Comparison of ENCODE assay signal across 8 mouse cellular contexts in the genomic region with DNA sequence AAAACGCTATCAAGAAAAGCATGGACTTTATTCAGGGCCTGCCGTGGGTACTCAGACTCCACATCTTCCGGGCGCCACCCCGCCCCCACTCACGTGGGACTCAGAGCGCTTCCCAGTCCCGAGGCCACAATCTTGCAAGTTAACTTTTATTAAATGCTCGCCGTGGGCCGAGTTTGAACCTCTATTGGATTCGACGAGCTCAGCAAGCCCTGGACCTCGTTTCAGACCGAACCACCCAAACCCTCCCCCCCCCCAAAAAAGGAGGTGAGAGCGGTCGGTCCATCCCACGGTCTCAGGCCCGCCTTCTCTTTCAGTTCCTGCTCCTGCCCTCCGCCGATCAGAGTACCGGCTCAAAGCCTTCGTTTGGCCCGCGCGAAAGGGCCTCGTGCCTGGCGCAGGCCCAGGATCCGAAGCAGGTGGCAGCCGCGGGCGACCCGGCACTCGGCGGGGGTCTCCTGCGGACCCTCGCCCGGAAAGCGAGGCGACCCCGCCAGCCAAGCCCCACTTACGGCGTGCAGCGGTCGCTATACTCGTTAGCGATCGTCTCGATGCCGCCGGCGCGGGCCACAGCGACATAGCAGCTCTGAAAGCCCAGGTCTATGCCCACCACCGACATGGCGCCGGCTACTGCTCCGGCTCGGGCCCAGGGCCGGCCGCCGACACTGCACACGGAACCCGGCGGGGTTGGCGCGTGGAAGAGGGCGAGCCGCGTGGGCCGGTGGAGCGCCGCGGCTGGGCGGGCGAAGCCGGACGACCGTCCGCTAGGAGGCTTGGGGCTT. TPM values are rescaled to one million over a fixed set of nuclear protein-coding genes. Genes with fewer than 3 reads are reported as not detected.
DNase-seq lines count a peak whose midpoint lies in the region; ATAC-seq and TF ChIP-seq lines count a peak whose summit lies in the region.

No protein-coding gene starts in this region.

- TF ChIP-seq POLR2A in MEL (IDR thresholded peaks at IDR 0.05; ENCODE audit: control insufficient read depth in 1 of 2, insufficient read depth in 1 of 2, low read depth in 1 of 2, low read length in 2 of 2, poor library complexity in 1 of 2): peak in 1 of 2 experiments; percentile 89; a peak in 2 of 4 replicates

- peak; percentile 80 for DNase-seq in MEL (ENCODE audit: low read depth, low spot score)
- DNase-seq in cerebellum, adult 11 months: peak; percentile 56
- DNase-seq in hindbrain, embryonic 11.5 days (ENCODE audit: low spot score): peak; percentile 70
- DNase-seq in layer of hippocampus, postnatal 36 days: peak; percentile 25 to 37
- DNase-seq in lung, postnatal 25 days (ENCODE audit: low spot score): peak; percentile 59
- peak; percentile 49 for DNase-seq in right cerebral cortex, adult 18-20 months
- DNase-seq in urinary bladder, adult 2 months (ENCODE audit: low spot score): peak; percentile 51

- TF ChIP-seq EP300 in MEL (IDR thresholded peaks at IDR 0.05; ENCODE audit: low read depth in 1 of 2, low read length in 2 of 2): peak in 1 of 2 experiments; percentile 1; a peak in 1 of 4 replicates

- H3K79me2 ChIP-seq in MEL (ENCODE audit: control insufficient read depth, insufficient read depth, low read length, poor library complexity): peaks cover 51% of the 10 kb centered on the region

- no peak for TF ChIP-seq CTCF in MEL (IDR thresholded peaks at IDR 0.05 in 2 of 3, conservative IDR thresholded peaks at IDR 0.05 in 1 of 3; ENCODE audit: control insufficient read depth in 1 of 3, insufficient read depth in 1 of 3, low read depth in 2 of 3, low read length in 3 of 3, poor library complexity in 1 of 3, severe bottlenecking in 1 of 3)

- peak overlapping the region; percentile 68 to 98 for H3K4me3 ChIP-seq in MEL (ENCODE audit: control insufficient read depth in 1 of 2, insufficient read depth in 1 of 2, low read depth in 2 of 2, low read length in 2 of 2)
- peak overlapping the region; percentile 75 for H3K4me3 ChIP-seq in forebrain, embryonic 16.5 days (replicated peaks; ENCODE audit: low read length)
- H3K4me3 ChIP-seq in hindbrain, embryonic 11.5 days (ENCODE audit: low read depth, low read length): peak overlapping the region; percentile 100

- peak; percentile 61 for ATAC-seq in forebrain, embryonic 16.5 days
- peak; percentile 79 for ATAC-seq in hindbrain, embryonic 11.5 days (ENCODE audit: low FRiP score)

- no peaks in the 10 kb centered on the region for H3K9me3 ChIP-seq in MEL (replicated peaks; ENCODE audit: insufficient read depth, low read length)
- no peaks in the 10 kb centered on the region for H3K9me3 ChIP-seq in forebrain, embryonic 16.5 days (ENCODE audit: control insufficient read depth, low read length)
- no peaks in the 10 kb centered on the region for H3K9me3 ChIP-seq in hindbrain, embryonic 11.5 days (ENCODE audit: control insufficient read depth, low read length)

- no peak for TF ChIP-seq RAD21 in MEL (IDR thresholded peaks at IDR 0.05; ENCODE audit: low read depth, low read length)

- peak overlapping the region; percentile 77 for H3K27ac ChIP-seq in MEL (ENCODE audit: control insufficient read depth, low read depth, low read length)
- H3K27ac ChIP-seq in forebrain, embryonic 16.5 days (ENCODE audit: low read length): peak overlapping the region; percentile 95
- H3K27ac ChIP-seq in hindbrain, embryonic 11.5 days (ENCODE audit: low read depth, low read length): peak overlapping the region; percentile 90

- peak overlapping the region; percentile 95 for H3K4me2 ChIP-seq in forebrain, embryonic 16.5 days (ENCODE audit: low read length)
- peak overlapping the region; percentile 73 for H3K4me2 ChIP-seq in hindbrain, embryonic 11.5 days (replicated peaks; ENCODE audit: low read depth, low read length)

- peaks cover 16 to 34% of the 10 kb centered on the region in 2 experiments for H3K4me1 ChIP-seq in MEL (ENCODE audit: control insufficient read depth in 1 of 2, insufficient read depth in 2 of 2, low read length in 2 of 2)
- H3K4me1 ChIP-seq in forebrain, embryonic 16.5 days (replicated peaks; ENCODE audit: control insufficient read depth, insufficient read depth, low read length): peaks cover 32% of the 10 kb centered on the region
- peaks cover 5% of the 10 kb centered on the region; the same call in 1 of the 2 replicates for H3K4me1 ChIP-seq in hindbrain, embryonic 11.5 days (replicated peaks; ENCODE audit: control insufficient read depth, insufficient read depth, low read length)

- no peaks in the 10 kb centered on the region for H3K27me3 ChIP-seq in MEL (ENCODE audit: control insufficient read depth in 1 of 2, insufficient read depth in 2 of 2, low read length in 2 of 2)
- no peaks in the 10 kb centered on the region for H3K27me3 ChIP-seq in forebrain, embryonic 16.5 days (replicated peaks; ENCODE audit: control insufficient read depth, insufficient read depth, low read length)
- no peaks in the 10 kb centered on the region for H3K27me3 ChIP-seq in hindbrain, embryonic 11.5 days (ENCODE audit: control insufficient read depth, insufficient read depth, low read length)

- WGBS in forebrain, embryonic 16.5 days: under 1% methylated on average over 80 of the region's 80 CpGs
- WGBS in hindbrain, embryonic 11.5 days: under 1% methylated on average over 74 of the region's 80 CpGs

- H3K9ac ChIP-seq in MEL (ENCODE audit: control insufficient read depth, low read depth, low read length, poor library complexity, severe bottlenecking): peak overlapping the region; percentile 91
- peak overlapping the region; percentile 84 for H3K9ac ChIP-seq in forebrain, embryonic 16.5 days (replicated peaks; ENCODE audit: low read depth, low read length)
- peak overlapping the region; percentile 98 for H3K9ac ChIP-seq in hindbrain, embryonic 11.5 days (ENCODE audit: low read depth, low read length)

- peaks cover 24 to 47% of the 10 kb centered on the region in 2 experiments for H3K36me3 ChIP-seq in MEL (ENCODE audit: control insufficient read depth in 1 of 2, insufficient read depth in 2 of 2, low read length in 2 of 2)
- no peaks in the 10 kb centered on the region for H3K36me3 ChIP-seq in forebrain, embryonic 16.5 days (ENCODE audit: control insufficient read depth, insufficient read depth)
- no peaks in the 10 kb centered on the region for H3K36me3 ChIP-seq in hindbrain, embryonic 11.5 days (ENCODE audit: control insufficient read depth, insufficient read depth, low read length)

TF ChIP-seq in MEL, 35 proteins besides CTCF, POLR2A, EP300 and RAD21 (continues in another document):
- TF ChIP-seq POLR2AphosphoS2 (IDR thresholded peaks at IDR 0.05; ENCODE audit: low read length) (peak; percentile 2; the same call in 1 of the 2 replicates), GATA1 (IDR thresholded peaks at IDR 0.05; ENCODE audit: low read depth, low read length) (no peak), MXI1 (IDR thresholded peaks at IDR 0.05; ENCODE audit: low read depth, low read length) (peak; percentile 99), TBP (IDR thresholded peaks at IDR 0.05; ENCODE audit: low read depth, low read length) (0 out of 2 replicates have a peak, but pooled peaks have one; percentile 26), GABPA (IDR thresholded peaks at IDR 0.05; ENCODE audit: low read depth, low read length) (no peak), ZC3H11A (IDR thresholded peaks at IDR 0.05; ENCODE audit: low read depth, low read length) (no peak), ZKSCAN1 (IDR thresholded peaks at IDR 0.05; ENCODE audit: low read depth, low read length) (no peak), CHD2 (IDR thresholded peaks at IDR 0.05; ENCODE audit: low read length) (peak; percentile 73), MYC (IDR thresholded peaks at IDR 0.05; ENCODE audit: low read depth, low read length) (peak; percentile 92), TCF12 (IDR thresholded peaks at IDR 0.05; ENCODE audit: low read depth, low read length) (peak; percentile 45), USF2 (IDR thresholded peaks at IDR 0.05; ENCODE audit: borderline replicate concordance in 1 of 2, insufficient read depth in 1 of 2, low read depth in 1 of 2, low read length in 2 of 2) (no peak), MAZ (IDR thresholded peaks at IDR 0.05; ENCODE audit: low read depth, low read length) (peak; percentile 55; the same call in 1 of the 2 replicates), POLR2AphosphoS5 (IDR thresholded peaks at IDR 0.05; ENCODE audit: borderline replicate concordance, low read depth, low read length) (no peak), BHLHE40 (IDR thresholded peaks at IDR 0.05; ENCODE audit: borderline replicate concordance, low read depth, low read length) (peak; percentile 86), UBTF (IDR thresholded peaks at IDR 0.05; ENCODE audit: borderline replicate concordance, insufficient read depth, low read depth, low read length) (no peak; the same call in 1 of the 2 replicates), NELFE (IDR thresholded peaks at IDR 0.05; ENCODE audit: low read depth, low read length) (no peak)

RNA-seq across cellular contexts. Expression of a gene that starts 0.5 kb away (rescaled TPM):
- 276 and 301 TPM in 2 replicates for total RNA-seq in MEL (2012; rRNA removed)
- 100 to 1,000 TPM; 209 to 907 TPM for polyA plus RNA-seq in MEL (2012; ENCODE audit: insufficient read depth in 1 of 2, insufficient read length in 2 of 2, low read depth in 1 of 2, low replicate concordance in 2 of 2, missing spikeins in 1 of 2)
- polyA plus RNA-seq in forebrain, embryonic 16.5 days (2015; fragmentation: Nextera tagmentation; extraction: Ambion mirVana): 52.6 and 55.2 TPM in 2 replicates
- 112 and 115 TPM in 2 replicates for polyA plus RNA-seq in hindbrain, embryonic 11.5 days (2014; fragmentation: Nextera tagmentation; extraction: Ambion mirVana)
- 100 to 1,000 TPM; 182 to 194 TPM for total RNA-seq in layer of hippocampus, postnatal 36 days (2021)
- polyA plus RNA-seq in urinary bladder, adult 2 months (2012; rRNA removed): 49.3 and 60.3 TPM in 2 replicates

RNA-seq across cellular contexts. Expression of a gene that starts 24.7 kb away (rescaled TPM):
- total RNA-seq in MEL (2012; rRNA removed): 9.9 and 11.6 TPM in 2 replicates
- 100 to 1,000 TPM in 1 of 2 experiments, 10 to 100 TPM in 1; 36.2 to 169 TPM for polyA plus RNA-seq in MEL (2012; ENCODE audit: insufficient read depth in 1 of 2, insufficient read length in 2 of 2, low read depth in 1 of 2, low replicate concordance in 2 of 2, missing spikeins in 1 of 2)
- polyA plus RNA-seq in forebrain, embryonic 16.5 days (2015; fragmentation: Nextera tagmentation; extraction: Ambion mirVana): 14.1 and 15.1 TPM in 2 replicates
- polyA plus RNA-seq in hindbrain, embryonic 11.5 days (2014; fragmentation: Nextera tagmentation; extraction: Ambion mirVana): 22.7 and 25.3 TPM in 2 replicates
- 10 to 100 TPM in 1 of 2 experiments, 1 to 10 TPM in 1; 9.6 to 10.7 TPM for total RNA-seq in layer of hippocampus, postnatal 36 days (2021)
- 9.4 and 11.0 TPM in 2 replicates for polyA plus RNA-seq in urinary bladder, adult 2 months (2012; rRNA removed)

RNA-seq across cellular contexts. Expression of a gene that starts 50.9 kb away (rescaled TPM):
- 29.0 and 37.7 TPM in 2 replicates for total RNA-seq in MEL (2012; rRNA removed)
- polyA plus RNA-seq in MEL (2012; ENCODE audit: insufficient read depth in 1 of 2, insufficient read length in 2 of 2, low read depth in 1 of 2, low replicate concordance in 2 of 2, missing spikeins in 1 of 2): 100 to 1,000 TPM in 1 of 2 experiments, 10 to 100 TPM in 1; 47.7 to 268 TPM
- 62.0 and 68.8 TPM in 2 replicates for polyA plus RNA-seq in forebrain, embryonic 16.5 days (2015; fragmentation: Nextera tagmentation; extraction: Ambion mirVana)
- polyA plus RNA-seq in hindbrain, embryonic 11.5 days (2014; fragmentation: Nextera tagmentation; extraction: Ambion mirVana): 43.0 and 120 TPM in 2 replicates
- total RNA-seq in layer of hippocampus, postnatal 36 days (2021): 100 to 1,000 TPM; 228 to 265 TPM
- polyA plus RNA-seq in urinary bladder, adult 2 months (2012; rRNA removed): 26.9 and 33.6 TPM in 2 replicates

Comparison
In these comparisons a context has a peak if more than half of its experiments do, and no peak if none do; other contexts are left out.
1. Peak in every context shown above with its lines: DNase-seq, ATAC-seq, H3K4me3 ChIP-seq and H3K27ac ChIP-seq.